Mouse (Mus musculus): ENCODE measurements around the gene Gfod1.

Gfod1 gene

DNA sequence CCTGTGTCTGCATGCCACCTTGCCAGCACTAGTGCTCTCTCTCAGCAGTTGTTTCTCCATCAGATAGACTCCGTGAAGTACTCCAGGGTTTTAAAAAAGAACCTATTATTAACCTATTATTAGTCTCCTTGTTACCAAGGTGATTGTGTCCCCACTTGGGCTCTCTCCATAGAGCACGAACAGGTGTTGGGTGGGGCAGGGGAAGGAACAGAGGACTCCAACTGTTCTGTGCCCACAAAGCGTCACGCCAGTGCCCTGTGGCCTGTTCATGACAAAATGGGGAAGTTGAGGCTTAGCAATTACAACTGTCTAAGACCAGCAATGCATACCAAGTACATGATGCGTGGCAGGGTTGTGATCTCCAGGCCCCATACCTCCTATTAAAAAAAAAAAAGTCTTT lies 94.4 kb downstream of the Gfod1 start:
- in situ Hi-C loops (cut with MboI, MseI), result loop anchor here (25.0 kb wide), 1 partner anchor 553 kb away; no protein-coding TSS in a partner anchor

DNA sequence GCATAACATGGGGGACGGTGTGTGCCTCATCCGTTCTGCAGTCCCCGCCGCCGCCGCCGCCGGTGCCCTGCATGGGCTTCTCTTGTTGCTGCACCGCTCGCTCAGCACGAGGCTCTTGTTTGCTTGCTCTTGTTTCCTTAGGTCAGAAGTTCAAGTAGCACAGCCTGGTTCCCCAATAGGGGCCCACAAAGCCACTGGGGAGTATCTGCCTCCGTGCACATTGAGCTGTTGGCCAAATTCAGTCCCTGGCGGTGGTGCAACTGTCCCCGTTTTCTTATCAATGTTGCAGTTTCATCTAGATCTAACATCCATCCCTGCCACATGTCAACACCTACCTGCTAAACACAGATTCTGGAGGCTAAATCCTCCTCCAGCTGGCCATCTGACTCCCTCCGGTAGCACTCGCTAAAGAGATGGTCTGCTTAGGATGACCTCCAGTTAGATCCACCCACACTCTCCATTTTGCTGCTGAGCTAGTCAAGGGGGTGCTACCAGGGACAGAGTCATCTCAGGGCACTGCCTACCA lies 95.0 kb downstream of the Gfod1 start:
- in situ Hi-C loops (cut with MboI, MseI), result loop anchor here (25.0 kb wide), 1 partner anchor 553 kb away; no protein-coding TSS in a partner anchor

DNA sequence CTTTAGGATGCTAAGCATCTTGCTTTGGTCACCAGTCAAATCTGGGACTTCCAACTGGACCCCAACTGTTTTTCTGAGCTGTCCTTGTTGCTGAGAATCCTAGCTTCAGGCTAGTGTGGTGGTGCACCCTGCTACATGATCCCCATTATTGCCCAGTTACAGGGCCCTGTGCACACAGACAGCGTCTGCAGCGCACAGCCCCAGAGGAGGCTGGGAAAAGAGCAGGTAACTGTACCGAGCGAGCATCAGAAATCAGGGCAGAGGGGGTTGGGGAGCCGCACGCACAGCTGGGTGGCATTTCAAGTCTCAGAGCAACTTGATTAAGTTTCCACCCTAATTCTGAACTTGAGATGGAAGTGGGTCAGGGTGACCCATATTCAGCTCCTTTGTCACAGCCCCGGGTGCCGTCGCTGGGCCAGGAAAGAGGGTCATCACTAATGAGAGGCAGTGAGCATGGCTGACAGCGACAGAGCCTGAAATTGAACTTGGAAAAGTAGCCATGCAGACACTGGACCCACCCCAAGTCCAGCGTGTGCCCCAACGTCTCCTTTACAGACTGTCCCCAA lies 97.8 kb downstream of the Gfod1 start:
- in situ Hi-C loops (cut with MboI, MseI), result loop anchor here (25.0 kb wide), 1 partner anchor 556 kb away; no protein-coding TSS in a partner anchor

DNA sequence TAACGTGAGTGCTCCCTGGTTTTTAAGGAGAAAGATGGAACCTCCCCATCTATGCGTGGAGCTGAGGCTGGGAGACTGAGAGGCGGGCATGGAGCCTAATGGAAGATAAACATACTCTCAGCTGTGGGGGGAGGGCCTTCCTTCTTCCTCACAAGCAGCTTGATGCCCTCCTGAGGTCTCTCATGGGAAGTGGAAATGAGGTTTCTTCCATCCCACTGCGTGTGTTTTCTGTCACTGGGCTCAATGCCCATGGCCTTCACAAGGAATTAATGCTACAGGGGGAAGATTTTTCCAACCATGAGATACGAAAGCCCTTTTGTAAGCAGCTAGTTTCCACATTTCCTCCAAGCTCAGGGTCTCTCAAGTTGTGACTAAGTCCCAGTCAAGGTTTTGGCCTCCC lies 100.3 kb downstream of the Gfod1 start:
- in situ Hi-C loops (cut with MboI, MseI), result loop anchor here (25.0 kb wide), 1 partner anchor 559 kb away; no protein-coding TSS in a partner anchor

DNA sequence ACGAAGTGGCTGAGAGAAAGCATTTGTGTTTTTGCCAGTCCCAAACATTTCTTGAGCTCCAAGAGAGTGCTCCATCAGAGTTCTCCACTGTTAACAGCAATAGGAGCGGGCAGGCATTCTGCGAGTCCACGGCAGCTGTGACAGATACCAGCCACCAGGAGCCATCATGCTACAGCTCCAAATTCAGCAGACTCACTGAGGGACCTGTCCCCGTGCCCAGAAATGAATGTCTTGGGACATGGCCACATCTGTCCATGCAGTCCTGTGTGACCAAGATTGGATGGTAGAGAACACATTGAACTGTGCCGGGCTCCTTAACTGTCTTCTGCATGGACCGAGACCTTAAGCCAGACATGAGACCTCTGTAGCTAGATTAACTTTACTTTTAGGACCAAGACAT lies 100.7 kb downstream of the Gfod1 start:
- in situ Hi-C loops (cut with MboI, MseI), result loop anchor here (25.0 kb wide), 1 partner anchor 559 kb away; no protein-coding TSS in a partner anchor

DNA sequence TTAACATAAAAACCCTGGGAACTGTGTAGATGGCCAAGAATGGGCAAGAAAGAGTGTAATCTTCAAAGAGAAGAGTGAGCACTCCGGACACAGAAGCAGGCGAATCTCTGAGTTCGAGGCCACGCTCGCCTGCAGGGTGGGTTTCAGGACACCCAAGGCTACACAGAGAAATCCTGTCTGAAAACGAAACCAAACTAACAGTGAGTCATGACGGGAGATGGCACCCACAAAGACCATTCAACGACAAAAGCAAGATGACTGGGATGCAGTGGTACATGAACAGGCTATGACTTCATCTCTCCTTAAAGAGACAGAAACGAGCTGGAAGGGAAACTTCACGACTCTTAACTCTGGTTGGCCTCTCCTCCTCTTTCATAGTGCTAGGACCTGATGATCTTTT lies 101.6 kb downstream of the Gfod1 start:
- in situ Hi-C loops (cut with MboI, MseI), result loop anchor here (25.0 kb wide), 1 partner anchor 560 kb away; no protein-coding TSS in a partner anchor

DNA sequence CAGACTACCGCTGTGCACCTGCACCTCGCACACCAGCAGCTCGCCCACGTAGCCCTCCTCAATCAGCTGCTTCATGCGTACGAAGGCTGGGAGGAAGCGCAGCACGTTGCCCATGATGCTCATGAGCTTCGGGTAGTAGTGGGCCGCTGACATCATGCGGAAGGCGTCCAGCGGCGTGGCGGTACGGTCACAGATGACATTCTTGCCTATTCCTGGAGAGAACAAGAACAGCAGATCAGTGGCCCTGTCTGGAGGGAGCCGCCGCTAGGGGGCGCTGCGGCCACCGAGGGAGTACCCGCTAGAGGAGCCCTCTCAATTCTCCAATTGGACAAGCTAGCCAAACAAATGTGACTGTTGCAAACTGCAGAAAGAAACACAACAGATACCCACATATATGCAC lies 102.9 kb downstream of the Gfod1 start:
- in situ Hi-C loops (cut with MboI, MseI), result loop anchor here (25.0 kb wide), 1 partner anchor 561 kb away; no protein-coding TSS in a partner anchor

DNA sequence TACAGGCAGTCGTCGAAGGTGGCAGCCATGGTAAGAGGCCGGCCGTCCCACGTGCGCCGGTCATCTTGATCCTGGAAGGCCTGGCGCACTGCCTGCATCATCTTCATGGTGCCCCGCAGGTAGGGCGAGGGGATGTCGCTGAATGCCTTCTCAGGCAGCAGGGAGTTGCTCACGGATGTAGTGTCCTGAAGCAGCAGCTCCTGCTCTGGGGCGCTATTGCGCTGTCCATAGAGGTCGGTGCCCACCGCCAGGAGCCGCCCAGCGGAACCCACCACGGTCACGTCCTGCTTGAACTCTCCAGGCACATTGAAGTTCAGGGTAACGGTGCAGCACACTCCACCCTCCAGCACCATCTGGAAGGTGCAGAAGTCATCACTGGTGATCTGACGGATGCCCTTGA lies 103.5 kb downstream of the Gfod1 start:
- in situ Hi-C loops (cut with MboI, MseI), result loop anchor here (25.0 kb wide), 1 partner anchor 562 kb away; no protein-coding TSS in a partner anchor

DNA sequence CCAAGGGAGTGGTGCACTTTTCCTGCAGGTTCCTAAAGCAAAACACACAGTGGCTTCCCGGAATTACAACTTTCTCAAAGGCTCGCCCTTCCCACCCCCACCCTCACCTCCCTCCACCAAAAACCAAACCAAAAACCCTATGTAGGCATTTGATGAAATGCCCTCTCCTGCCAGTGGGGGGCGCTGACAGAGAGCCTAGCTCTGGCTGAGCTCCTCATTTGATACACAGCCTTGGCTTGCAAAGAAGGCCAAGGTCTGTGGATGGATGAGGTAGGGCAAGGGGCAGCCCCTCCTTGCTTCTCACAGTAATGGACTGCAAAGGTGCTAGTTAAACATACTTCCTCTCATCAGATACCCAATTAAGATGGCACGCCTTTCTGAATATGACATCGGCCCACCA lies 104.2 kb downstream of the Gfod1 start:
- in situ Hi-C loops (cut with MboI, MseI), result loop anchor here (25.0 kb wide), 1 partner anchor 563 kb away; no protein-coding TSS in a partner anchor

DNA sequence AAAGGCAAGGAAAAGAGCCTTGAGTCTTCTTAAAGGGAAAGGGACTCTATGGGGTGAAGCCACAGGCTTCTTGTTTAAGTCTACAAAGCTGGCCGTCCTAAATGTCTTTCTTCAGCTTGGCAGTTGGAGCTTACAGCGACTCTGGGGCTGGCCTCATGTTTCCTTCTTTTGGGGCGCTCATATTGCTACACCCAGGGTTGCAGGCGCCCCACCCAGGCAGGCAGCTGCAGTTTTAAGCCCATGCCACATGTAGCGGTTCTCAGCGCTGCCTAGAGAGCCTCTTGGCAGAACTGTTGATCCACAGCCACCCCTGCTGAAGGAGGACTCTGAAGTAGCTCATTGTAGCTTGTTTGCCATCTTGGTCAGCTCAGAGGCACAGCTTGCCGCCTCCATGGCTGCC lies 104.7 kb downstream of the Gfod1 start:
- in situ Hi-C loops (cut with MboI, MseI), result no loop called here

DNA sequence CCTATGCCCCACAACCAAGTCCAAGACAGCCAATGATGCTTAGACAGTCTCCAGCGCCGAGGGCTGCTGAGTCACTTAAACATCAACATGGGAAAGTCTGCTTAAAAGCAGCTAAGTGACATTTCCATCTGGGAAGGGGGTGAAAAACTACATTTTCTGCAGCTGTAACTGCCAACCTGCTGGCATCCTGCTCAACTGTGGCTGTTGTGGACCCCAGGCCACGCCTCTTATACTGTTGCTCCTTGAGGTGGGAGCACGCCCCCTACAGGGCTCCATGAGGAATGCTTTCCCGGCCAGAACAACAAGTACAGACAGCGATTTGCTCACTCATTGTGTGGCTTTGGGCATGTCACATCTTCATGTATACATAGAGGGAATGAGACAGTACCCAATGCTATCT lies 106.8 kb downstream of the Gfod1 start:
- in situ Hi-C loops (cut with MboI, MseI), result no loop called here

DNA sequence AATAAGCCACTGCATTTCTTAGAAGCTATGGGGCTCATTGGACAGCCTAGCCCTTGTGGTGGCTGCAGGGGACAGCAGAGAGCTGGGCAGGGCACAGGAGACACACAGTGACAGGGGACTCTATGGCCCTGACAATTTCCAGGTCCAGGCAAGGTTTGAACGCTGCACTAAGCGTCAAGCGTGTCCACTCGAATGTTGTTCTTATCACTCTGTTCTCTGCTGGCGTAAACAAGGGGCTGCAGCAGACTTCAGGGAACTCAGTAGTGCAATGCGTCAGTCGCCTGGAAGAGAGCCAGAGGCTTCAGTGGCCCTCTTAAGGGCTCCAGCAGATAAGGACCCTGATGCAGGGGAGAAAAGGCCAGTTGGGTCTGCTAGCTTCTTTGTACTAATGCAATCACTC lies 108.0 kb downstream of the Gfod1 start:
- in situ Hi-C loops (cut with MboI, MseI), result no loop called here

DNA sequence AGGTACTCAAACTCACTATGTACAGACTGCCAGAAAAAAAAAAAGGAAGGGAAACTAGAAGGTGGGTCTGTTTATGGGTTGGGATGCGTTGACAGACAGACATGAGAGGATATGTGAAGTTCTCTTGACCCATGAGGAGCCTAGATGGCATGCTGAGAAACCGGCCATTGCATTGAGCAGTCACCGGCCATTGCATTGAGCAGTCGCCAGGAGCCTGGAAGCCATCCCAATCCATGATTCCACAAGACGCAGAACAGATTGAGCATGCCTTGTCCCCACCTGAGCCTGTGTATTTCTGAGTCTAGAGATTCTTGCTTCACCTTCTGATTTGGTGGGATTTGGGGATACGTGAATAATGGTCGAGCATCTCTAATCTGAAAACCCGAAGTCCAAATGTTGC lies 110.0 kb downstream of the Gfod1 start:
- in situ Hi-C loops (cut with MboI, MseI), result no loop called here

DNA sequence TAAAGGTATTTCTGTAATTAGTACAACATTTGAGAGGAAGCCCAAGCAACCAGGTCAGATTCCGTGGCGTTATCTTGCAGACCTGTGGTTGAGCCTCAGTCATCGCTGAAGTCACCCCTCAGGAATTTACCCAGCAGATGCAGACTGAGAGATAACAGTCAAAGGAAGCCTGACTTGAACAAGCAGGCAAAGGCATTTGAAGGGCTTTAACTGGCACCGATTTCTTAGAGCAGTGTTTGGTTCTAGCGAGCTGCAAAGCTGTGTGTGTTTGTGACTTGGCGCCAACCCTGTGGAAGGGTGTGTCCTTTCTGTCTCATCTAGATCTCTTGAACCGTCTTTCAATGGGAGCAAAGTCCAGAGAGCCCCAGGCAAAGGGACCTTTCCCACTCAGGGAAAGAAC lies 110.7 kb downstream of the Gfod1 start:
- in situ Hi-C loops (cut with MboI, MseI), result no loop called here

DNA sequence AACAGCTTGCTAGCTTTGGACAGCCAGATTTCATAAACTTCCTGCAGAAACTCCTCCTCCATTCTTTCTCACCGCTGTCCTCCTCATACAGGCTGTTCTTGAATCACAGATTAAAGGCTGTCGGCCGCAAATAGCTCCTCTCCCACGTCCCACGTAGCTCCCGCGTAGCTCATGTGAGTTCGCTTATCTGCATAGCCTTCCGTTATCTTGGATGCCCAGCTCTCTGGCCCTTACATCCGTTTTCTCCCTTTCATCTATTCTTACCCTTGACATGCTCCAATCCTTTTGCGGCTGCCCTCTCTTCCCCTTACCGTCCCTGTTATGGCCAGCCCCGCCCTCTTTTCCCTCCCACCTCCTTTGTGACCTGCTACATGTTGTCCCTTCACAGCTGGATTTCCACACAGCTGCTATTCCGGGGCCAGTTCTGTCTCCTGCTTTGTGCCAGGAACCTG lies 112.2 kb downstream of the Gfod1 start:
- in situ Hi-C loops (cut with MboI, MseI), result no loop called here

DNA sequence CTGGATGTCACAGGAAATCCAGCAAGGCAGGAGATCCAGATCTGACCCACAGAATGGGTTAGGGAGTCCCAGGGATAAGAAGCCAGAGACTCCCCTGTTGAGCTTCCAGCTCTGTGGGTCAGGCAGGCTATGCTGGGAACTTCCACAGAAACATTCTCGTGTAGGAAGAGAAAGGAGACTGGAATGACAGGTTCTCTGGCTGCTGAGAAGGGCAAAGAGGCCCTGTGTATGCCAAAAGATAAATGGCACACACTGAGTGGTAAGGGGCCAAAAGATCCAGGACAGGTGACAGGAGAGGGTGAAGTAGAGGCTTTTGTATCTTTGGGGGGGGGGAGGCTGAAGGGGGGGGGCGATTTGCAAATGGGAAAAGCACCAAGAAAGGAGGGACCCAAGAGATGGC lies 112.7 kb downstream of the Gfod1 start:
- in situ Hi-C loops (cut with MboI, MseI), result no loop called here

DNA sequence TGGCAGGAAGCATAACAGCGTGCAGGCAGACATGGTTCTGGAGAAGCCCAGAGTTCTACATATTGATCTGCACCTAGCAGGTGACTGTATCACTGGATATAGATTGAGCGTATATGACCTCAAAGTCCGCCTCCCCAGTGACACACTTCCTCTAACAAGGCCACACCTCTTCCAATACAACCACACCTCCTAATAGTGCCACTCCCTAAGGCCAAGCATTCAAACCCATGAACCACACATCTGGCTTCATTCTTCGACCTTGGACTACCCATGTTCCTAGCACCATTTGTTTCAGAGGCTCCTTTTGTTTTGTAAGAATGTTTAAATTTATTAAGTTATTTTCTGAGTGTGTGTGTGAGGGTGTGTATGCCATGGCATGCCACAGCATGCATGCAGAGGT lies 116.2 kb downstream of the Gfod1 start:
- in situ Hi-C loops (cut with MboI, MseI), result no loop called here

DNA sequence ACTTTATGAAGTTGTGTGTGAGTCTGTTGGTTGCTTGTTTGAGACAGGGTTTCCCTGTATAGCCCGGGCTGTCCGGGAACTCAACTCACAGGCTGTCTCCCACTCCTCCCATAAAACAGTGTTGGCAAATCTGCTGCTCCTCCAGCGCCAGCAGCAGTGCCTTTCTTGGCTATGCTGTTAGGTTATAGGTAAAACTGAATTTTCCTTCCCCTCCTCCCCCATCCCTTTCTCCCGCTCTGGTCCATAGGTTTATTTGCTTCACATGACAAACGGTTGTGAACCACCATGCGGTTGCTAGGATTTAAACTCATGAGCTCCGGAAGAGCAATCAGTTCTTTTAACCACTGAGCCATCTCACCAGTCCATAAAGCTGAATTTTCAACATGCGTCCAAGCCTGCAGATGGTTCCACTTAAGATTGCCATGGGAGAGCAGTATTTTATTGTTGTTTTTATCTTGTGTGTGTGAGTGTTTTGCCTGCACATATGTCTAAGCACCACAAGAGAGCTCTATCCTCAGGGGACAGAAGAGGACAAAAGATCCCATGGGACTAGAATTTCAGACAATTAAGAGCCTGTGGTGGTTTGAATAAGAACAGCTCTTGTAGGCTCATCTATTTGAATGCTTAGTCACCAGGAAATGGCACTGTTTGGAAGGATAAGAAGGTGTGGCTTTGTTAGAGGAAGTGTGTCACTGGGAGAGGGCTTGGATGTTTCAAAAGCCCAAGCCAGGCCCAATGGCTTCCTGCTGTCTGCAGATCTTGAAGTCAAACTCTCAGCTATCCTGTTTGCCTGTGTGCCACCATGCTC lies 120.5 kb downstream of the Gfod1 start:
- in situ Hi-C loops (cut with MboI, MseI), result no loop called here

DNA sequence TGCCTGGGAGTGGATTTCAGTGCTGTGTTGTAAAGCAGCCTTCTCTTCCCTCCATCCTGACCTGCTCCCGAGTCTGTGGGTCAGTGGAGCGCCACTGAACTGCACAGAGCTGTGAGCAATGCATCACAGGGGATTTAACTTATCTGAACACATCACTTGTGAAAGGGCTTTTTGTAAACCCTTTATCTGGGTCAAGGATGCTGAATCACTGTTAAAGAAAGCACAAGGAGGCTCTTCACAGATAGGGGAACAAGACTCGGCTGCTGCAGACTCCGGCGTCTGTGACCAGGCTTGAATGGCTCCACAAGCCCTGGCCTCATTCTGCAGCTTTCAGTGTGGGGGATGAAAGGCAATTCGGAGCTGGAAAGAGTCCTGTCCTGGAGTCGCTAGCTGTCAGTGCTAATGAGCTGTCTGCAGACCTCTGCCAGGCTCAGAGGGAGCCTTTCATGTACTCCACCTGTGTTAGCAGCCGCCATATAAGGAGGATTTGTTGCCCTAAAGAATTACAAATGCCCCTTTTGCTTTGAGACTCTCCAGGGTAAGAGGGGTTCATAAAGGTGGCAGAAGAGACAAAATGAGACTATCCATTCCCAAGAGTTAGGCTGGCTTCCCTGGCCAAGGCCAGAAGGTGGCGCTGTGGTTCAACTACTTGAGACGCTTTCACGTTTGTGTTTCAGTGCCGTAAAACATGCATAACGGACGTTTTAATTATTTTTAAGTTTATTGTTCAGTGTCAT lies 121.3 kb downstream of the Gfod1 start:
- in situ Hi-C loops (cut with MboI, MseI), result no loop called here

DNA sequence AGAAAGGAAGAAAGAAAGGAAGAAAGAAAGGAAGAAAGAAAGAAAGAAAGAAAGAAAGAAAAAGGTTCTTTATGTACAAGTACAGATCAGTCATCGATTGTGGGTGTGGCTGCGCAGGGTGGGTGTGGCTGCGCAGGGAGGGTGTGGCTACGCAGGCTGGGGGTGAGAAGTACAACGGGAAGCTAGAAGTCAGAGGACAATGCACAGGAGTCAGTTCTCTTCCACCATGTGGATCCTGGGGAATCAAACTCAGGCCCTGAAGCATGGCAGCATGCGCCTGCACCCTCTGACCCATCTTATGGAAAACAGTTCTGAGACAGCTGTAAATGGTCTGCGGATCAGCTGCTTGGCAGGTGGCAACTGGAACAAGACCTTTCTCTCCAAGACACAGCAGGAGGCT lies 122.9 kb downstream of the Gfod1 start:
- in situ Hi-C loops (cut with MboI, MseI), result no loop called here

DNA sequence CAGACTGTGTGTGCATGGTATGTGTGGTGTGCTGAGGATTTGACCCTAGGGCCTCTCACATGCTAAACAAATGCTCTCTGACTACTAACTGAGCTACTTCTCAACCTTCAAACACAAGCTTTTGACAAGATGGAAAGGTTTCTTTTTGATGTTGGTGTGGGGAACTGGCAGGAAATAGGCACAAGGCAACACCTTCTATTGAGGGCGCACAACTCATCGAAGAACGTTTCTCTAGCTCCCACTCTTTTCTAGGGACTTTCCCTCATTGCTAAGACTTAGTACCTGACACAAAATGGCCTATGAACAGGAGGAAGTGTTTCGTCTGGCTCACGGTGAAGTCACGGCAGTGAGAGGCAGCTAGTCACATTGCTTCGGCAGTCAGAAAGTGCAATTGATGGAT lies 126.7 kb downstream of the Gfod1 start:
- in situ Hi-C loops (cut with MboI, MseI), result loop anchor here (5.0 to 10.0 kb wide), 3 partner anchors 145 to 377 kb away; no protein-coding TSS in a partner anchor

DNA sequence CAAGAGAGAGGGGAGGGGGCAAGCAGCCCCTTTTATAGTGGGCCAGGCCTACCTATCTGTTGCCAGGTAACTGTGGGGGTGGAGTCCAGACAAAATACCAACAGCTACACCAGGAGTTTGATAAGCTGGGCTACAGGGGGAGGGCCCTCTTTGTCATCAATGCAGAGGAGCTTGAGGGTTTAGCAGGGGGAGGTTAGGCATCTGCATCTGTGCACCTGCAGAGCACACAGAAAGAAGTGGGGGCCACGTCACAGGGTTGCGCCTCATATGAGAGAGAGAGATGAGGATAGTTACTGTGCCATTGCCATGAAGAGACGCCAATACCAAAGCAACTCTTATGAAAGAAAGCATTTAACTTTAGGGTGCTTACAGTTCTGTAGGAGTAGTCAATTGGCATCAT lies 127.3 kb downstream of the Gfod1 start:
- in situ Hi-C loops (cut with MboI, MseI), result loop anchor here (5.0 to 10.0 kb wide), 3 partner anchors 146 to 378 kb away; no protein-coding TSS in a partner anchor
